Mouse (Mus musculus) thymus, adult 2 months (tissue): Measurements from ENCODE around the gene Asap3.
A peak's percentile ranks its signal among the peaks of the same experiment; 100 is the strongest.

Source experiments
- CTCF ChIP-seq: fragments of 200-500 bp; IDR thresholded peaks from 2 replicates; pipeline ENCODE4 v1.5.1; 2012; ENCODE audit warnings: mild to moderate bottlenecking, control low read depth, low read length, moderate library complexity, borderline replicate concordance; ENCODE audit not compliant: control insufficient read depth, poor library complexity, insufficient read depth; ENCODE audit errors: extremely low read depth
- POLR2A ChIP-seq: fragments of 200-500 bp; IDR thresholded peaks from 2 replicates; pipeline ENCODE4 v1.6.1; 2012; ENCODE audit warnings: mild to moderate bottlenecking, low read length, control low read depth, moderate library complexity; ENCODE audit not compliant: control insufficient read depth, poor library complexity, insufficient read depth; ENCODE audit errors: extremely low read depth

- TF ChIP-seq CTCF = peak; percentile 93
- no peak for TF ChIP-seq POLR2A
Measured at GRCm38 (mm10) chr4:136163448-136163847, 42.7 kb upstream of the Asap3 start.
